Mouse (Mus musculus) cerebellum, adult 8-10 months (tissue): ENCODE data around the gene Lmtk3.

Experiments used
- DNase-seq: peaks from one replicate; pipeline ENCODE4 v3.0.0; 2022

The Lmtk3 gene

DNA sequence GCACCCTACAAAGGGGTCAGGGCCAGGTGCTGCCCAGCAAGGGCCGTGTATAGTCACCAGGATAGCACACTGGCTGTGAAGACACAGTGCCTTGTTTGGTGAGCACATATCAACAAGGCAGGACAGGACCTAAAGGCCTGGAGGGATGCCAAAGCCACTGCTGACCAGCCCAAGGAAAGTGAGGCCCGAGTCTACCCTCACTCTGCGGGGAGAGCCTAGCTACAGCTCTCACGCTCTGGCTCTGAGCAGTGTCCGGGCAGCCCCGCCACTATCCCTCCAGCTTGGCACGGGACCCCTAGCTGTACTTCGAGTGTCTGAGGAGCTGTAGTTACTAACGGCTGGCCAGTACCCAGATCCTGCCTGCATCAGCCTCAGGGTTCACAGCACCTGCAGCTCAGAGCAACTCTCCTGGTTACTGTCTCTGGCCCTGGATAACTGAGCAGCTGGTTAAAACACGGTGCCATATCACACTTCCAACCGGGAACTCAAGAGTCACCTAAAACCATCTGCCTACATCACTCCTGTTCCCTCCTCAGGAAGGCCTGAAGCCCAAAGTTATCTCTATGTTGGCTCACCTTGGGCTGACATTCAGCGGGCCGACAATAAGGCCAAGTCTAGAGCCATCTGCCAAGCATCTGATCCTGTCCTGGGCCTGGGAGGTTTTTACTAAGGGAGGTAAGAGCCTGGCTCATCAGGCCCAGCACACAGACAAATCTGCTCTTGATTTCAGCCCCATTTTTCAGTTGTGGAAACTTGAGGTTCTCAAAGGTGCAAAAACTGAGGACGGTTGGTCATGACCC lies 25.9 kb downstream of the Lmtk3 start:
- DNase-seq, result no peak

GRCm38 (mm10) chr7:45812921-45813320 lies 29.4 kb downstream of the Lmtk3 start:
- no peak for DNase-seq

DNA sequence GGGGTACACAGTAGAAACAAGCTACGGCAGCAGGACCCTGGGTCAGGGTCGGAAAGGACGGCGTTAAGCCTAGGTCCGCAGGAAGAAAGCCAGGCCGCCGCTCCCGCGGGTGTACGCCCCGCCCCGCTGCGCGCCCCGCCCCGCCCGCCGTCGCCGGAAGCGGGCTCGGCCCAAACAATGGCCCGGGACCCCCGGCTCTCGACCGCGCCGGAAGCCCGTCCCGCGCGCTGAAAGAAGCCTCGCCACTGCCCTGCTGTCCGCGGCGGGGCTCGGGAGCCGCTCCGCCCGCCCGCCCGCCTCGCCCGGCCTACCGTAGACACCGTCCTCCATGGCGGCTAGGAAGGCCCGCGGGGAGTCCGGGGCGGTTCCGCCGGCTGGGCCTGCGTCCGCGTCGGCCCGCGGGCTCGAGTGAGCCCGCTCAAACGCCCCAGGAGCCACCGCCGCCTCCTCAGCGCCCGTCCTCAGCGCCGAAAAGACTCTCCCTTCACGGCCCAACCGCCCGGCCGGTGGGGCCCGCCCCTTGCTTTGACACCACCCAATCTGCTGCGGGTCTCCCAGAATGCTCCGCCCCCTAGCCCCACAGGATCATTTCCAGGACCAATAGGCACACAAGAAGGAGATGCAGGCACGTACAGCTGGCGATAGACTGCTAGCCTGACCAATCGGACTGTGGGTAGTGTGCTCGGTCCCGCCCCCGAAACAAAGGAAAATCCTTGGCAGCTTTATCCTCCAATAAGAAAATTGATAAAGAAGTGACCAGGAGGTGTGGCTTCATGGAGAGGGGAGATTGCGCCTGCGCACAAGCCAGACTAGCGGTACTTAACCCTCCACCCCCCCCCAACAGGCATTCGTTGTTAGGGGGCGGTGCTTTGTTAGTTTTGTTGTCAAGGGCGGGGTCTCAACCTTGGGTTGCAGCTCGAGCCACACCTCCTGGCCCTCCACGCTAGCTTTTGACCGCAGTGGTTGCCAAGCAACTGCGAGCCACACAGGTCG lies 30.5 kb downstream of the Lmtk3 start, which contains the start of gene Cyth2:
Gene Cyth2 (minus strand): TSS at position 795 of the 993 bp plus-strand sequence.
- peak; percentile 99 for DNase-seq

DNA sequence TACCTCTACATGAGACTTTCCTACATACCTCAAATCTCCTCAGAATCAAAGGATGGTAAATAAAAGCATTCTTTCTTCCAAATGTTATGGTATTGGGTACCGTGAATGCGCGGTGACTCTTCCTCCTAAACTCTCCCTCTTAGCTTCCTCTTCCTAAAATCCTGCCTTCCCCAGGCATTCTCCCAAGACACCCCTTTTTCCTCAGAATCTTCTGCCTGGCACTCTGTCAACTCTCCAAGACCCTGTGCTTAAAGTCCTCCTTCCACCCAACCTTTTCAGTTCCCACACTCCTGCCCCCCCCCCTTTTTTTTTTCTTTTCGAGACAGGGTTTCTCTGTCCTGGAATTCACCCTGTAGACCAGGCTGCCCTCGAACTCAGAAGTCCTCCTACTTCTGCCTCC lies 31.3 kb downstream of the Lmtk3 start:
- DNase-seq, result no peak

DNA sequence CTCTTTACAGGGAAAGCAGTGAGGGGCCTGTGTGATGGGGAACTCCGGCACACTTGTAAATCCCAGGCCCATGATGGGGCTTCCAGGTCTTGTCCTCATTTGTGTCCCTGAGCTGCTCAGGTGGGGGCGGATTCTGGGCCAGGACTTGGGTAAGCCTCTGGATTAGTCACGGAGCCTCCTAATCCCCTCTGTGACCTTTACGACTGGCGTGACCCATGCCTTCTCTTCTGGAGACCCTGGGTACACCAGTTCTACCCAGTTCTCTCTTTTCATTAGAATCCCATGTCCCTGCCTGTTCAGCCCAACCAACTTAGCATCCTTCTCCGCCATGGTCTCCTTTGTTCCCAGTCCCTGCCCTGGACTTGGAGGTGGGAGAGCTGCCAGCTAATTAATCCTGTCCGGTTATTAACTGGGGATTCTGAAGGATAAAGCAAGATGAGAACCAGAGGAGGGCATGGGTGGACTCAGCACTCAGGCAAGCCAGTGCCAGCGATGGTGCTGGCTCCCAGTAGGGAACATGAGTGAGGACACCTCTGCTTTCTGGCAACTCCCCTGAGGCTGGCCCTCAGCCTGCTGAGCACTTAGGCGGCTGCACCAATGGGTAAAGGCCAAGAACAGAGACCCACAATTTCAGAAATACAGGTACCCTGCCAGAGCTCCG lies 31.9 kb downstream of the Lmtk3 start:
- DNase-seq, result no peak

- peak; percentile 19 for DNase-seq
These were observed 32.4 kb downstream of the Lmtk3 start for GRCm38 (mm10) chr7:45815984-45816351.

DNA sequence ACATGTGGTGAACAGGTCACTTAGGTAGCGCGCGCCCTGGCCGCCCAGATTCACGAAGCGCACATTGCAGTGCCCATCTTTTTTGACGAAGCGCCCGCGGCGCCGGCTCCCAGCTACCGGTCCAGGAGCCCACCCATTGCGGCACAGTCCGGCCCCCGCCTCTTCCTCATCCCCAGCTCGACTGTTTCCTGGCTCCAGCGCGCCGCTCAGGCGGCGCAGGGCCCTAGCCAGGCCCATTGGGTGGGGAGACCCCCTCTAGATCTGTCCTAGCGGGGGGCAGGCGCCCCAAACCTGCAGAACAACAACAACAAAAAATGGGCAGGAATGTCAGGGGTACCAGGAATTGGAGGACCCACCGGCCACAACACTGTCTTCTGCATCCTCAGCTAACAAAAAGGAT lies 36.3 kb downstream of the Lmtk3 start:
- DNase-seq, result no peak

GRCm38 (mm10) chr7:45820913-45821312 lies 37.4 kb downstream of the Lmtk3 start:
- no peak for DNase-seq

GRCm38 (mm10) chr7:45824598-45824997 lies 41.1 kb downstream of the Lmtk3 start, which contains the start of gene Kcnj14:
Gene Kcnj14, minus strand, starts transcription at chr7:45824782.
- DNase-seq, result no peak

GRCm38 (mm10) chr7:45826631-45827030 lies 43.1 kb downstream of the Lmtk3 start:
- DNase-seq, result no peak

DNA sequence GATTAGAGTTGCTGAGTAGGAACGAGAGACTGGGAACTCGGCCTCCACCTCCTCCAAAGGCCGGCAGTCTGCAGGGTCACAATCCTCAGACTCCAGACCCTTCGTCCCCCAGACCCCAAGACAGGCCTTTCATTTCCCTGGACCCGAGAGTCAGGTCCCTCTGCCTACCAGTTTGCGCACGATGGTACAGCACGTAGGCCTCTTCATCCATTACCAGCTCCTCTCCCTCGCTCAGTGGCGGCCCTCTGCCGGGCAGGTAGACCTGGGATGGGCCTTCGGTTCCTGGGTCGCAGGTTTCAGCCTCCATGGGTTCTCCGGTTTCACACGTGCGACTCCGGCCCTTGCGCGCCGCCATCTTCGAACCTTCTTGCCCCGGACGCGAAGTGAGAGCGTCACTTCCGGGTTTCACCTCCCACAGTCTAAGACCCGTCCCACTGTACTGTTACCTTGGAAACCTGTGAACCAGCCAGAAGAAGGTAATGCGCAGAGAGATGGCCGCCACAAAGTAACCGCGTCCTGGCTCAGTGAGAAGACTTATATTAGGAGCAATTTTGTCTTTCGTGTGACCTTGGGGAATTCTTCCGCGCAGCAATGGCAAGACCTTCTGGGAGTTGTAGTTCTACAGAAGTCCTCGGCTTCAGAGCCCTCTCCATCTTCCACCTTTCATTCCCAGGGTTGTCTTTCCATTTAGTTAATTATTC lies 47.0 kb downstream of the Lmtk3 start, which contains the start of gene Grwd1:
Gene Grwd1 (minus strand): TSS at position 518 of the 701 bp plus-strand sequence.
- DNase-seq, result peak; percentile 80

GRCm38 (mm10) chr7:45831128-45831525 lies 47.6 kb downstream of the Lmtk3 start:
- DNase-seq, result no peak

DNA sequence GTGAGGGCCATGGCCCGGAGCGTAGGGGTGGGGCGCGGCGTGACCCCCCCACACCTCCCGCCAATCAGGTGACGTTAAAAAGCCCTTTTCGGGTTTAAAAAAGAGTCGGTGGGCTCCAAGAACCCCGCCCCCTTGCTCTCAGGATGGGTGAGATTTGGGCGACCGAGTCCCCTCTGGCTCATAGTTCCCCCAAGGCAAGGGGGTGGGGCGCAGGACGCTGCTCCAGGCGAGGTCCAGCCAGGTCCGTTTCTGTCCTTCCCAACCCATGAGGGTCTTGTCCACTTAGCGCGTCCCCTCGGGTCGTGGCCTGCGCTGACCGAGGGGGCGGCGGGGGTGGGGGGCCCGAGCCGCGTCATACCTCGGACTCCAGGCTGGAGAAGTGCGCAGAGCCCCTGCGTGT lies 48.9 kb downstream of the Lmtk3 start:
- peak; percentile 10 for DNase-seq

DNA sequence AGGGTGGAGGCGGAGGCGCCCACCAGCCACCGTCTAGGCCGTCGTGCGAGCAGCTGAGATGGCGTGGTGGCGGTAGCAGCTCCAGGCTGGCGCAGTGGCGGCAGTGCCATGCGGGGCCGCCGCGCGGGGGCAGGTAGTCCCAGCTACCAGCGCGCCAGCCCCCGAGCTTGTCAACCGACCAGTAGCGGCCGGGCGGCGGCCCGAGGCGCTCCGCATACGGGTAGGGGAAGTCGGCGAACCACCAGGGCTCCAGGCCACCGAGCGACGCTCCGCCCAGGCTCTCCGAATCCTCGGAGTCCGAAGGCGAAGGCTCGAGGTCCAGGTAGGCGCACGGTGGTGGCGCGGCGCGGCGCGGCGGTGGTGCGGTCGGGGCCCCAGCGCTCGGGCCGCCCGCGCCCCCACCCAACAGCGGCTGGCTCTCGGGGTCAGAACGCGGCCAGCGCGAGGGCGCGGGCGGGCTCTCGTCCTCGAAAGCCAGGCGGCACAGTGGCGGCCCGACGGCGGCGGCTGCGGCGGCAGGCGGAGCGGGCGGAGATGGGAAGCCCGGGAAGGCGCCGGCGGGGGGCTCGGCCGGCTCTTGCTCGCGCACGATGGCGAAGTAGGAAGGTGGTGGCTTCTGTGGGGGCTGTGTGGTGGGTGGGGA lies 49.7 kb downstream of the Lmtk3 start:
- DNase-seq, result peak; percentile 6

- DNase-seq, result peak; percentile 8
These were observed 50.4 kb downstream of the Lmtk3 start for GRCm38 (mm10) chr7:45833924-45834323.

DNA sequence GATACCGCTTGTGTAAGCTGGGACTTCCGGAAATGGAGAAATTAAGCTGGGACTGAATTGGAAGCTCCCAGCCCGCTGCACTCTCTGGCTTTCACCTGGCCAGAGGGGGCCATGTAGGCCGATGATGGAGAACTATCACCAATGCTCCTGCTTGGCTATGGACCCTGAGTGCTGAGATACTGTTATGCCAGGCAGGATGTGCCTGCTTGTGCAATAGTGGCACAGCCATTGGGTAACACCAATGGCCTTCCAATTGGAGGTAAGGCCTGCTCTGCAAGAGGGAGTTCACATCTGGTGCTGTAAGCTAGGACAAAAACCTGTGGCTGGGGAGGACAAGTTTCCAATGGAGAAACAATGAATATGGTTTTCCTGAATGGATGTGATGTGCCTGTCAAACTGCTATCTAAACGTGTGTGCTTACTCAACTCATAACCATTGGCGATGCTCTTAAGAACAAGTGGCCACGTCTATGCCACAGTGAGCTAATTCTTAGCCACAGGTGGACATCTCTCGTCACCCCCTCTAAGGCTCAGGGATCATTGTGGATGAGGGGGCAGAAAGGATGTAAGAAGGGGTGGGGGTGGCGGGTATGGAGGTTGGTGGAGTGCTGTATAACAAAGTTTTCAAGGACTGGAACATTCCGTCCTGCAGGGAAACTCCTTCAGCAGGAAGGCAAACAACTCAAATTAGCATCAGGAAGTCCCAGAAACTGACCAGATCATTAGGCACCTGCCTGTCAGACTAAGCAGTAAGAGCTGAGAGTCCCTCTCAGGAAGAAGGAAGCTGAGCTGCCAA lies 59.6 kb downstream of the Lmtk3 start:
- no peak for DNase-seq

DNA sequence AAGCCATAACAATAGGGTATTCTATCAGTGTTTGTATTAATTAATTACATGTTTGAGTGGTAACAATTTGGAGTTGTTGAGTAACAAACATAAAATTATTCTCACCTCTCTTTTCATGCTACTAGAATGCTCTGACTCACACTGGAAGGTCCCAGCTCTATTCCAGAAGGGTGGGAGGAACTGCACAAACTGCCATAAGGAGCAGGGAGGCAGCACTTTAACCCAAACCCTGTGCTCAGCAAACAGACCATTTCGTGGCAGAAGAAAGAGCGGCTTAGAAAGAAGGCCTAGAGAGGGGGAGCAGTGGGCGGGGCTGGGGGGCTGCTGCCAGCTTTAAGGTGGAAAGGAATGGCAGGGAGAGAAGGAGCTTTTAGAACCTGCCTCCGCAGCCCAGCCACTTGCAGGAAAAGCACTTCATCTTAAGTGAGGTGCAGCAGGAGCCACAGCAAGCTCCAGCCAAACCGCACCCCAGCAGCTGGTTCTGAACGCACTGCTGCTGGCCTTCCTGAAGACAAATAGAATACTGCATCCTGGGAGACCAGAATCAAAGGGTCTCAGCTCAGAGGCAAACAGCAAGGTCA lies 65.0 kb downstream of the Lmtk3 start:
- DNase-seq, result no peak

- DNase-seq, result no peak
These were observed 67.1 kb downstream of the Lmtk3 start for GRCm38 (mm10) chr7:45850661-45851060.

- DNase-seq, result no peak
These were observed 69.6 kb downstream of the Lmtk3 start for GRCm38 (mm10) chr7:45853089-45853488.
